Mouse (Mus musculus): ENCODE measurements around the gene Atad3a. TPM values are rescaled to one million over a fixed set of nuclear protein-coding genes. Genes with fewer than 3 reads are reported as not detected.

The Atad3a gene
- polyA plus RNA-seq, 1 experiment from 2014 or later: 90.7 TPM

DNA sequence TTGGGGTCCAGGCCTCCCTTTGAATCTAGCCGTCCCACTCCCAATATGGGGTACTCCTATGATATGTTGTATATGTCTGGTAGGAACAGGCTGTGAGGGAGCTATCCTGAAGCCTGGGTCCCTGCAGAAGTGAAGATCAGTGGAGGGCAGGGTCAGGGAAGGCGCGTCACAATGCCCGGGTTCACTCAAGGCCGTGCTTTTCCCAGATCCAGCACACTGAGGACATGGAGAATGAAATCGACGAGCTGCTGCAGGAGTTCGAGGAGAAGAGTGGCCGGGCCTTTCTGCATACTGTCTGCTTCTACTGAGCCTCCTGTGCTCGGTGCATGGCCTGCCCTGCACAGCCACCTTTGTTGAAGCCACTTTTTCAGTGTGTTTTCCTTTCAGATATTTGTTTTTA lies 27.6 kb downstream of the Atad3a start:
- Histone ChIP-seq H3K9me3 (no peaks in the 10 kb centered on the region), H3K4me3 (no peak overlapping the region), H3K27me3 (replicated peaks) (no peaks in the 10 kb centered on the region), H3K4me2 (replicated peaks) (peak overlapping the region; percentile 94; the same call in 1 of the 2 replicates), H3K36me3 (peaks cover 37% of the 10 kb centered on the region; the same call in 1 of the 2 replicates), H3K4me1 (peaks cover 27% of the 10 kb centered on the region), H3K9ac (0 out of 2 replicates have a peak overlapping the region, but pooled peaks have one; percentile 92), H3K27ac (no peak overlapping the region)
- no peak for ATAC-seq (ENCODE audit: low FRiP score, low read depth)
- 88% methylated on average over 10 of the region's 10 CpGs for WGBS

GRCm38 (mm10) chr4:155727993-155728392 lies 32.9 kb downstream of the Atad3a start:
- 84% methylated on average over 2 of the region's 2 CpGs for WGBS

GRCm38 (mm10) chr4:155721668-155722083 lies 39.2 kb downstream of the Atad3a start:
- no peaks in the 10 kb centered on the region for H3K27me3 ChIP-seq (replicated peaks)
- no peak overlapping the region for H3K27ac ChIP-seq
- no peak overlapping the region for H3K9ac ChIP-seq
- H3K4me2 ChIP-seq (replicated peaks): no peak overlapping the region
- ATAC-seq (ENCODE audit: low FRiP score, low read depth): no peak
- no peaks in the 10 kb centered on the region for H3K9me3 ChIP-seq
- H3K36me3 ChIP-seq: peaks cover 17% of the 10 kb centered on the region; the same call in 1 of the 2 replicates
- 71% methylated on average over 4 of the region's 4 CpGs for WGBS
- H3K4me3 ChIP-seq: no peak overlapping the region
- no peaks in the 10 kb centered on the region for H3K4me1 ChIP-seq

More at GRCm38 (mm10) chr4:155727993-155728392, 32.9 kb downstream of the Atad3a start:
- no peak overlapping the region for H3K9ac ChIP-seq
- H3K36me3 ChIP-seq: peaks cover 25% of the 10 kb centered on the region; the same call in 1 of the 2 replicates
- H3K4me3 ChIP-seq: no peak overlapping the region
- no peak overlapping the region for H3K4me2 ChIP-seq (replicated peaks)
- no peaks in the 10 kb centered on the region for H3K9me3 ChIP-seq
- no peaks in the 10 kb centered on the region for H3K4me1 ChIP-seq
- ATAC-seq (ENCODE audit: low FRiP score, low read depth): 0 out of 2 replicates have a peak, but pooled peaks have one; percentile 33
- no peak overlapping the region for H3K27ac ChIP-seq
- H3K27me3 ChIP-seq (replicated peaks): no peaks in the 10 kb centered on the region

- H3K27ac ChIP-seq: no peak overlapping the region
- peaks cover 9% of the 10 kb centered on the region for H3K36me3 ChIP-seq
- no peak for ATAC-seq (ENCODE audit: low FRiP score, low read depth)
- peaks cover 3% of the 10 kb centered on the region for H3K4me1 ChIP-seq
- no peaks in the 10 kb centered on the region for H3K27me3 ChIP-seq (replicated peaks)
- H3K9ac ChIP-seq: no peak overlapping the region
- H3K9me3 ChIP-seq: no peaks in the 10 kb centered on the region
- no peak overlapping the region for H3K4me2 ChIP-seq (replicated peaks)
- 73% methylated on average over 6 of the region's 6 CpGs for WGBS
- H3K4me3 ChIP-seq: no peak overlapping the region
Measured at GRCm38 (mm10) chr4:155710521-155711252, 50.2 kb downstream of the Atad3a start.

- Histone ChIP-seq H3K4me2 (replicated peaks) (no peak overlapping the region), H3K27ac (no peak overlapping the region), H3K9me3 (no peaks in the 10 kb centered on the region), H3K4me1 (peaks cover 9% of the 10 kb centered on the region), H3K27me3 (replicated peaks) (no peaks in the 10 kb centered on the region), H3K4me3 (no peak overlapping the region), H3K36me3 (no peaks in the 10 kb centered on the region), H3K9ac (no peak overlapping the region)
- no peak for ATAC-seq (ENCODE audit: low FRiP score, low read depth)
Measured at GRCm38 (mm10) chr4:155708988-155709387, 51.9 kb downstream of the Atad3a start.

- peaks cover 9% of the 10 kb centered on the region for H3K4me1 ChIP-seq
- no peak overlapping the region for H3K27ac ChIP-seq
- 91% methylated on average over 2 of the region's 2 CpGs for WGBS
- H3K9ac ChIP-seq: no peak overlapping the region
- H3K9me3 ChIP-seq: no peaks in the 10 kb centered on the region
- H3K36me3 ChIP-seq: no peaks in the 10 kb centered on the region
- no peak overlapping the region for H3K4me2 ChIP-seq (replicated peaks)
- no peaks in the 10 kb centered on the region for H3K27me3 ChIP-seq (replicated peaks)
- ATAC-seq (ENCODE audit: low FRiP score, low read depth): no peak
- no peak overlapping the region for H3K4me3 ChIP-seq
Measured at GRCm38 (mm10) chr4:155708582-155708981, 52.3 kb downstream of the Atad3a start.

GRCm38 (mm10) chr4:155705592-155705929 lies 55.3 kb downstream of the Atad3a start:
- Histone ChIP-seq H3K27me3 (replicated peaks) (no peaks in the 10 kb centered on the region), H3K9ac (peak overlapping the region; percentile 90), H3K9me3 (no peaks in the 10 kb centered on the region), H3K4me1 (peaks cover 9% of the 10 kb centered on the region), H3K27ac (peak overlapping the region; percentile 76), H3K36me3 (no peaks in the 10 kb centered on the region), H3K4me3 (peak overlapping the region; percentile 95), H3K4me2 (replicated peaks) (peak overlapping the region; percentile 61)
- no peak; the same call in 1 of the 2 replicates for ATAC-seq (ENCODE audit: low FRiP score, low read depth)
- under 1% methylated on average over 19 of the region's 19 CpGs for WGBS

DNA sequence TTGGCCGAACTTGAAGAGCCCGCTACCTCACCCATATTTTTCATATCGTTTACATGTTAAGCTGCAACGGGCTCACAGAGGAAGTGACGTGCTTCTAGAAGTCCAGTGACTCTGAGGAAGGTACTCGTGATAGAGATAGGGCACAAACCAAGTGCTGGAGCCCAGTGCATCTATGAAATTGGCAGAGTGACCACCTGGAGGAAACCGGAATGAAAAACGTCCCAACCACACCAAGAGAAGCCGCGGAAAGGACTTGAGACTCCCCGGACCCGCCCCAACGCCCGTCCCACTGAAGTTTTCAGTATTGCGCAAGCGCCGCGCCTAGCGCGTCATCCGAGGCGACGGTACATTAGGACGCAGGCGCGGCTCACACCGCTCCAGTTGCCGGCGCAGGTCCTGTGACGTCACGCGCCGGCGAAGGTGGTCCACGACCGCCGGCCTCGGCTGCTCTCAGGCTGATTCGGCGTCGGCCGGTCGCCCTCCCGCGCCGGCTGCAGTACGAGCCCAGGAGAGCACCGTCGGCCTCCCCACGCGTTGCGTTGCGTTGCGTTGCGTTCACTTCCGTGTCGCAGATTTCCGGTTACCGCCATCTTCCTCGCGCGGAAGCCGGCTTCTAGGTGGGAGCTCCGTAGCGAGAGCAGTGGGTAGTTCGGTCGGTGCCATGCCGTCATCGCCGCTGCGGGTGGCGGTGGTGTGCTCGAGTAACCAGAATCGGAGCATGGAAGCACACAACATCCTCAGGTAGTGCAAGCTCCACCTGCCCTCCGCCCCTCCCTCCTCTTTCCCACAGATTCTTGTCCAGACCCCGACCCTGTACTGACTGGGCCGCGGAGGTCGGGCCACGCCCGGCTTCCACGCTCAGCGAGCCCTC lies 55.9 kb downstream of the Atad3a start, which contains the start of gene Ssu72:
Gene Ssu72, plus strand, starts transcription at position 80 of the 871 bp plus-strand sequence.
- under 1% methylated on average over 83 of the region's 83 CpGs for WGBS
- peak; percentile 96 for ATAC-seq (ENCODE audit: low FRiP score, low read depth)
- Histone ChIP-seq H3K36me3 (no peaks in the 10 kb centered on the region), H3K27ac (peak within 1 kb of the TSS; percentile 76), H3K9me3 (no peaks in the 10 kb centered on the region), H3K4me2 (replicated peaks) (peak within 1 kb of the TSS; percentile 61), H3K4me3 (peak within 1 kb of the TSS; percentile 95), H3K27me3 (replicated peaks) (no peaks in the 10 kb centered on the region), H3K9ac (peak within 1 kb of the TSS; percentile 90), H3K4me1 (peaks cover 9% of the 10 kb centered on the region)

- Histone ChIP-seq H3K9ac (no peak overlapping the region), H3K36me3 (no peaks in the 10 kb centered on the region), H3K4me1 (peaks cover 9% of the 10 kb centered on the region), H3K27ac (no peak overlapping the region), H3K9me3 (no peaks in the 10 kb centered on the region), H3K27me3 (replicated peaks) (no peaks in the 10 kb centered on the region), H3K4me2 (replicated peaks) (no peak overlapping the region; the same call in 1 of the 2 replicates), H3K4me3 (no peak overlapping the region)
- no peak for ATAC-seq (ENCODE audit: low FRiP score, low read depth)
- 96% methylated on average over 4 of the region's 4 CpGs for WGBS
Measured at GRCm38 (mm10) chr4:155703425-155703929, 57.4 kb downstream of the Atad3a start.

DNA sequence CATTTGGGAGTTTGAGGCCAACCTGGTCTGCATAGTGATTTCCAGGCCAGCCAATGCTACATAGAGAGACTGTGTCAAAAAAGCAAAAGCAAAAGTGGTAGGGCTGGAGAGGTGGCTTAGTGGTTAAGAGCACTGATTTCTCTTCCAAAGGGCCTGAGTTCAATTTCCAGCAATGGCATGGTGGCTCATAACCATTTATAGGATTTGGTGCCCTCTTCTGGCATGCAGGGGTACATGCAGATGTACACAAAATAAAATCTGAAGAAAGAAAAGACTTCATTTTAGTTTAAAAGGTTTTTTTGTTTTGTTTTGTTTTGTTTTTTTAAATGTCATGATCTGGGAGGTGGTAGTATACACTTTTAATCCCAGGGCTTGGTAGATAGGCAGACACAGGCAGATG lies 60.5 kb downstream of the Atad3a start:
- ATAC-seq (ENCODE audit: low FRiP score, low read depth): no peak
- Histone ChIP-seq H3K9me3 (no peaks in the 10 kb centered on the region), H3K27ac (no peak overlapping the region)

DNA sequence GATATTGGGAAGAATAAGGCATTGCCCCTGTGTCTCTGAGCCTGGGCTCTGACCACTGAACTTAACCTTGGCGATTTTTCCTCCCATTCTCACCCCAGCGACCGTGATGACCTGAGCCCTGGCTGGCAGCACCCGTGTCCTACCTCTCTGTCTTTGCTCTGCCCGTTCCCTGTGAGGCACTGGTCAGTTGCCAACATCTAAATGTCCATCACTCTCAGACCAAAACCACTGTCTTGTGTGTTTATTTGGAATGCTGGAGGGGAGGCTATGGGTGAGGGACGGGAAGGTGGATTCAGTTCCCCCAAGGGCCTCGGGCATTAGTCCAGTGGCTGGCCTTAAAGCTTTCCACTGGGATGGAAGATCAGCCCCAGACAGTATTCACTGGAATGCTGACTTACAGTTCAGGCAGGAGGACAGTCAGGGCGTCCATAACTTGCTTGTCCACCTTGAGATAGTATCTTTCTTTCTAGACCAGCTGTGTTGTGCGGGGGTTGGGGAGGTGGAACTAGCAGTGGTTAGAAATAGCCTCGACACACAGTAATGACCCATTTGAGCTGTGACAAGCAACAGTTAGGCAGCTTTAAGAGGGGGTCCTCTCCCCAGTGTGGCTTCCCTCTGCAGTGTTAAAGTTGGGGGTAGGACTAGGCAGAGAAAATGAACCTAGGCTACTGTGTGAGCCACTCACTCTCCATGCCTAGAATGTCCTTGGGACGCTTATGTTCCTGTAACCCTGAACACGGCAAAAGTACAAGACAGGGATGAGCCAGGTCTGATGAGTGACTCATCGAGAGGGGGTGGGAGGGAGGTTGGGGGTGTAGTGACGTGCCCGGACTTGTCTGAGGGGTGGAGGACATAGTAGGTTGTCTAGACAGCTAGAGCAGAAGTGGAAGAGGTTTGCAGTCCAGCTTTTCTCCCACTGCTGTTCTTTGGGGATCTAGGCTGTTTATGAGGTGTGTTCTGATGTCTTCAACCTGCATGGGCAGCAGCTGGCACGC lies 64.3 kb downstream of the Atad3a start:
- ATAC-seq (ENCODE audit: low FRiP score, low read depth): no peak
- no peak overlapping the region for H3K27ac ChIP-seq
- H3K9ac ChIP-seq: no peak overlapping the region
- peaks cover 20% of the 10 kb centered on the region for H3K4me1 ChIP-seq
- H3K27me3 ChIP-seq (replicated peaks): peaks cover 21% of the 10 kb centered on the region
- peak overlapping the region; percentile 93 for H3K4me2 ChIP-seq (replicated peaks)
- no peaks in the 10 kb centered on the region for H3K36me3 ChIP-seq
- H3K4me3 ChIP-seq: peak overlapping the region; percentile 77; the same call in 1 of the 2 replicates
- WGBS: 78% methylated on average over 16 of the region's 16 CpGs
- no peaks in the 10 kb centered on the region for H3K9me3 ChIP-seq

More for the DNA sequence above, 60.5 kb downstream of the Atad3a start:
- peaks cover 20% of the 10 kb centered on the region for H3K4me1 ChIP-seq
- no peak overlapping the region for H3K4me2 ChIP-seq (replicated peaks)
- H3K27me3 ChIP-seq (replicated peaks): peaks cover 11% of the 10 kb centered on the region
- H3K9ac ChIP-seq: no peak overlapping the region
- H3K36me3 ChIP-seq: no peaks in the 10 kb centered on the region
- no peak overlapping the region for H3K4me3 ChIP-seq
